Comparison of ENCODE assay signal across 32 mouse cellular contexts in the genomic region with DNA sequence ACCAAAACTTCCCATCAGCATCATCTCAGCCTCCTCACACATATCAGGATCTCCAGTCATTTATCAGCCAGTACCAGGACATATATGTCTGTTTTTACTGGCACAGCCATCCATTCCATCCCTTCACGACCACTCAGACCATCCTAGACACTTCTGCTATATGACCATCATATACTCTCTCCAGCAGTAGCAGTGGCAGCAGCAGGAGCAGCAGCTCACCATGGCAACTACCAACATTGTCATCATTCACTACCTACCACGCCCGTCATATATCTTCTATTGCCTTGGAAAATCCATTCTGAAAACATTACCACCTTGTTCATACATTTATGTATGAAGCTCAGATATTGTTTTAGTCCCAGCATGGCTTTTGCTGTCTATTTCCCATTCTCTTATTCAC.
DNase-seq lines count a peak whose midpoint lies in the region; ATAC-seq lines count a peak whose summit lies in the region.
"Had no signal": no experiment of that assay in that cellular context is flagged by ENCODE, and none has a peak within 500 bp of the region (broad histone marks: within the 10 kb centered on the region; RNA-seq: fewer than 3 reads in every experiment).

No protein-coding gene starts in this region.

- peak overlapping the region; percentile 44; the same call in 1 of the 2 replicates for H3K27ac ChIP-seq in hindbrain, embryonic 12.5 days
- no peak overlapping the region for H3K27ac ChIP-seq in hindbrain, embryonic 10.5 days
- H3K27ac ChIP-seq in neural tube, embryonic 12.5 days: no peak overlapping the region
- H3K27ac ChIP-seq: embryonic facial prominence, embryonic 10.5 days; embryonic facial prominence, embryonic 15.5 days; forebrain, embryonic 12.5 days; kidney, postnatal 0 days; limb, embryonic 12.5 days; liver, embryonic 15.5 days; midbrain, embryonic 13.5 days; stomach, postnatal 0 days had no signal

- no peak overlapping the region for H3K4me2 ChIP-seq in hindbrain, embryonic 12.5 days (replicated peaks)
- H3K4me2 ChIP-seq in neural tube, embryonic 12.5 days (replicated peaks): no peak overlapping the region
- H3K4me2 ChIP-seq: embryonic facial prominence, embryonic 15.5 days; forebrain, embryonic 12.5 days; limb, embryonic 12.5 days; liver, embryonic 15.5 days; lung, embryonic 14.5 days; midbrain, embryonic 13.5 days had no signal

- DNase-seq in frontal cortex, postnatal 10 days (ENCODE audit: low spot score in 2 of 2): no peak
- no peak for DNase-seq in hindbrain, embryonic 10.5 days (ENCODE audit: low spot score)
- no peak for DNase-seq in neural tube, embryonic 10.5 days (ENCODE audit: extremely low spot score, low spot score)
- no peak for DNase-seq in lung, postnatal 14 days
- DNase-seq in ovary, postnatal 36 days (ENCODE audit: low spot score): no peak
- DNase-seq: adrenal gland, adult 2 months; adrenal gland, postnatal 36 days; cerebellum, adult 8-10 months; cerebellum, postnatal 25 days; forebrain, postnatal 0 days; heart, postnatal 14 days; kidney, adult 8-10 months; kidney, postnatal 4 days; layer of hippocampus, postnatal 36 days; lung, embryonic 14.5 days; right cerebral cortex, adult 18-20 months; thymus, adult 18-20 months; thymus, postnatal 25 days had no signal

- H3K9me3 ChIP-seq in hindbrain, embryonic 12.5 days (replicated peaks): no peaks in the 10 kb centered on the region
- H3K9me3 ChIP-seq in hindbrain, embryonic 10.5 days: no peaks in the 10 kb centered on the region
- H3K9me3 ChIP-seq in neural tube, embryonic 12.5 days: no peaks in the 10 kb centered on the region
- H3K9me3 ChIP-seq: embryonic facial prominence, embryonic 10.5 days; embryonic facial prominence, embryonic 15.5 days; forebrain, embryonic 12.5 days; limb, embryonic 12.5 days; liver, embryonic 15.5 days; midbrain, embryonic 13.5 days had no signal

- H3K4me3 ChIP-seq in hindbrain, embryonic 12.5 days: no peak overlapping the region
- no peak overlapping the region for H3K4me3 ChIP-seq in hindbrain, embryonic 10.5 days
- H3K4me3 ChIP-seq in neural tube, embryonic 12.5 days: no peak overlapping the region
- H3K4me3 ChIP-seq: embryonic facial prominence, embryonic 10.5 days; embryonic facial prominence, embryonic 15.5 days; forebrain, embryonic 12.5 days; limb, embryonic 12.5 days; liver, embryonic 15.5 days; midbrain, embryonic 13.5 days had no signal

- ATAC-seq in frontal cortex, adult (ENCODE audit: low TSS enrichment): peak; percentile 32; the same call in 1 of the 2 replicates
- ATAC-seq in hindbrain, embryonic 12.5 days (ENCODE audit: low FRiP score): peak; percentile 67; the same call in 1 of the 2 replicates
- peak; percentile 49; the same call in 1 of the 2 replicates for ATAC-seq in neural tube, embryonic 12.5 days (ENCODE audit: low FRiP score, low read depth)
- ATAC-seq: activated CD4-positive, CD25-positive, alpha-beta regulatory T cell, adult 4 months; forebrain, postnatal 0 days; intestine, embryonic 16.5 days; midbrain, embryonic 13.5 days had no signal

- H3K9ac ChIP-seq in hindbrain, embryonic 12.5 days: no peak overlapping the region
- no peak overlapping the region for H3K9ac ChIP-seq in neural tube, embryonic 12.5 days
- H3K9ac ChIP-seq: embryonic facial prominence, embryonic 15.5 days; forebrain, embryonic 12.5 days; forebrain, postnatal 0 days; limb, embryonic 12.5 days; liver, embryonic 15.5 days; lung, embryonic 14.5 days; midbrain, embryonic 13.5 days had no signal

- H3K4me1 ChIP-seq in hindbrain, embryonic 12.5 days: 0 out of 2 replicates have a peak, but pooled peaks cover 2% of the 10 kb centered on the region
- H3K4me1 ChIP-seq in hindbrain, embryonic 10.5 days (replicated peaks): no peaks in the 10 kb centered on the region
- 0 out of 2 replicates have a peak, but pooled peaks cover 12% of the 10 kb centered on the region for H3K4me1 ChIP-seq in neural tube, embryonic 12.5 days
- H3K4me1 ChIP-seq: embryonic facial prominence, embryonic 10.5 days; embryonic facial prominence, embryonic 15.5 days; forebrain, embryonic 12.5 days; limb, embryonic 12.5 days; liver, embryonic 15.5 days had no signal

- H3K27me3 ChIP-seq in hindbrain, embryonic 12.5 days: no peaks in the 10 kb centered on the region
- no peaks in the 10 kb centered on the region for H3K27me3 ChIP-seq in hindbrain, embryonic 10.5 days (ENCODE audit: insufficient read depth, poor library complexity, severe bottlenecking)
- H3K27me3 ChIP-seq in neural tube, embryonic 12.5 days (replicated peaks): no peaks in the 10 kb centered on the region
- H3K27me3 ChIP-seq: CH12.LX; embryonic facial prominence, embryonic 15.5 days; forebrain, embryonic 12.5 days; limb, embryonic 12.5 days; liver, embryonic 15.5 days; midbrain, embryonic 13.5 days had no signal

- 70% methylated on average over 3 of the region's 3 CpGs for WGBS in hindbrain, embryonic 12.5 days
- WGBS in hindbrain, embryonic 10.5 days: 85% methylated on average over 3 of the region's 3 CpGs
- WGBS in neural tube, embryonic 12.5 days: 61% methylated on average over 3 of the region's 3 CpGs

- no peaks in the 10 kb centered on the region for H3K36me3 ChIP-seq in hindbrain, embryonic 12.5 days
- H3K36me3 ChIP-seq in hindbrain, embryonic 10.5 days: no peaks in the 10 kb centered on the region
- no peaks in the 10 kb centered on the region for H3K36me3 ChIP-seq in neural tube, embryonic 12.5 days
- H3K36me3 ChIP-seq: embryonic facial prominence, embryonic 10.5 days; embryonic facial prominence, embryonic 15.5 days; forebrain, embryonic 12.5 days; limb, embryonic 12.5 days; liver, embryonic 15.5 days; midbrain, embryonic 13.5 days had no signal
